Mouse (Mus musculus) cortical plate, adult 2 months (tissue): Measurements from ENCODE around the gene Dlat.

Source experiments
- CTCF ChIP-seq: fragments of 200-500 bp; IDR thresholded peaks from 2 replicates; pipeline ENCODE4 v1.5.1; 2011; ENCODE audit warnings: mild to moderate bottlenecking, control low read depth, low read length; ENCODE audit not compliant: insufficient read depth; ENCODE audit errors: extremely low read depth
- POLR2A ChIP-seq: fragments of 200-500 bp; IDR thresholded peaks from 2 replicates; pipeline ENCODE4 v1.6.1; 2011; ENCODE audit warnings: mild to moderate bottlenecking, low read length, control low read depth; ENCODE audit not compliant: insufficient read depth; ENCODE audit errors: extremely low read depth

GRCm38 (mm10) chr9:50603998-50604324 is 55.6 kb downstream of the Dlat start:
- TF ChIP-seq CTCF: no peak
- no peak for TF ChIP-seq POLR2A
